ENCODE assay signal across 24 mouse cellular contexts in the genomic region with DNA sequence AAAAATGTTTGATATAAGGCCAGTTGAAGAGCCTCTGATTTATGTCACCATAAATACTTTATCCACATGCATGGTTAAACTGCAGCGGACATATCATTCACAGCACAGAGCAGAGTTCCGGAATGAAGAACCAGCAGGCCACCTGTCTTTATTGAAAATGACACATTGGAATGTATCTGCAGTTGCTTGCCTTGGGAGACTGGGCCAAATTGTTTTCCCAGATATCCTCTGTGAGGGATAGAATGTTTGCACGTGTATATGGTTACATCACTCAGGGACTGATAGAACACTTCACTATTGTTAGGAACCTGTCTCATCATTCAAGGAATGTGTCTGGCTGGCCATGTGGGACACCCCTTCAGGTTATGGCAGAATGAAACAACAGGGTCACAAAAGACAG.
DNase-seq lines count a peak whose midpoint lies in the region; ATAC-seq and TF ChIP-seq lines count a peak whose summit lies in the region.
"Had no signal": no experiment of that assay in that cellular context is flagged by ENCODE, and none has a peak within 500 bp of the region (broad histone marks: within the 10 kb centered on the region; RNA-seq: fewer than 3 reads in every experiment).

No protein-coding gene starts in this region.

- H3K4me3 ChIP-seq in embryonic facial prominence, embryonic 14.5 days (ENCODE audit: low read depth, low read length) = no peak overlapping the region
- no peak overlapping the region for H3K4me3 ChIP-seq in embryonic facial prominence, embryonic 10.5 days
- H3K4me3 ChIP-seq in limb, embryonic 12.5 days (replicated peaks) = no peak overlapping the region
- no peak overlapping the region for H3K4me3 ChIP-seq in limb, embryonic 10.5 days
- no peak overlapping the region for H3K4me3 ChIP-seq in limb, embryonic 14.5 days (replicated peaks; ENCODE audit: low read length)
- H3K4me3 ChIP-seq: embryonic facial prominence, embryonic 15.5 days; gastrocnemius, adult 2 months; heart, embryonic 12.5 days; heart, embryonic 15.5 days; hindbrain, embryonic 13.5 days had no signal

- no peak for TF ChIP-seq POLR2A in limb, embryonic 14.5 days (IDR thresholded peaks at IDR 0.05; ENCODE audit: borderline replicate concordance, extremely low read depth, insufficient read depth, insufficient read length)

- 48% methylated on average over 3 of the region's 3 CpGs for WGBS in embryonic facial prominence, embryonic 14.5 days
- WGBS in embryonic facial prominence, embryonic 10.5 days = 70% methylated on average over 3 of the region's 3 CpGs
- 74% methylated on average over 3 of the region's 3 CpGs for WGBS in limb, embryonic 12.5 days
- WGBS in limb, embryonic 10.5 days = 84% methylated on average over 3 of the region's 3 CpGs
- 56% methylated on average over 3 of the region's 3 CpGs for WGBS in limb, embryonic 14.5 days

- no peak overlapping the region for H3K4me2 ChIP-seq in embryonic facial prominence, embryonic 14.5 days (ENCODE audit: low read depth, low read length)
- no peak overlapping the region for H3K4me2 ChIP-seq in limb, embryonic 12.5 days
- no peak overlapping the region for H3K4me2 ChIP-seq in limb, embryonic 14.5 days (replicated peaks; ENCODE audit: low read depth, low read length, severe bottlenecking)
- H3K4me2 ChIP-seq: embryonic facial prominence, embryonic 15.5 days; heart, embryonic 12.5 days; heart, embryonic 15.5 days; hindbrain, embryonic 13.5 days had no signal

- no peaks in the 10 kb centered on the region for H3K27me3 ChIP-seq in embryonic facial prominence, embryonic 14.5 days (replicated peaks; ENCODE audit: control insufficient read depth, insufficient read depth, low read length)
- H3K27me3 ChIP-seq in embryonic facial prominence, embryonic 10.5 days (replicated peaks; ENCODE audit: low read depth, poor library complexity, severe bottlenecking) = no peaks in the 10 kb centered on the region
- H3K27me3 ChIP-seq in limb, embryonic 12.5 days = no peaks in the 10 kb centered on the region
- no peaks in the 10 kb centered on the region for H3K27me3 ChIP-seq in limb, embryonic 10.5 days (ENCODE audit: low read depth, poor library complexity, severe bottlenecking)
- no peaks in the 10 kb centered on the region for H3K27me3 ChIP-seq in limb, embryonic 14.5 days (ENCODE audit: control insufficient read depth, insufficient read depth, low read length)
- H3K27me3 ChIP-seq: embryonic facial prominence, embryonic 15.5 days; heart, embryonic 12.5 days; heart, embryonic 15.5 days; hindbrain, embryonic 13.5 days; Patski had no signal

- H3K9me3 ChIP-seq in embryonic facial prominence, embryonic 14.5 days (ENCODE audit: control insufficient read depth, low read length) = no peaks in the 10 kb centered on the region
- no peaks in the 10 kb centered on the region for H3K9me3 ChIP-seq in embryonic facial prominence, embryonic 10.5 days
- no peaks in the 10 kb centered on the region for H3K9me3 ChIP-seq in limb, embryonic 12.5 days
- H3K9me3 ChIP-seq in limb, embryonic 10.5 days (replicated peaks) = no peaks in the 10 kb centered on the region
- no peaks in the 10 kb centered on the region for H3K9me3 ChIP-seq in limb, embryonic 14.5 days (ENCODE audit: control insufficient read depth, low read length)
- H3K9me3 ChIP-seq: embryonic facial prominence, embryonic 15.5 days; heart, embryonic 12.5 days; heart, embryonic 15.5 days; hindbrain, embryonic 13.5 days had no signal

- H3K27ac ChIP-seq in embryonic facial prominence, embryonic 14.5 days (replicated peaks; ENCODE audit: low read depth, low read length) = no peak overlapping the region
- H3K27ac ChIP-seq in embryonic facial prominence, embryonic 10.5 days (replicated peaks) = no peak overlapping the region
- H3K27ac ChIP-seq in limb, embryonic 12.5 days = no peak overlapping the region
- H3K27ac ChIP-seq in limb, embryonic 10.5 days = no peak overlapping the region
- no peak overlapping the region for H3K27ac ChIP-seq in limb, embryonic 14.5 days (replicated peaks; ENCODE audit: low read depth, low read length)
- H3K27ac ChIP-seq: embryonic facial prominence, embryonic 15.5 days; gastrocnemius, adult 2 months; heart, embryonic 15.5 days; hindbrain, embryonic 13.5 days had no signal

- peak; percentile 79 for ATAC-seq in embryonic facial prominence, embryonic 14.5 days (ENCODE audit: low read depth)
- ATAC-seq in limb, embryonic 12.5 days (ENCODE audit: insufficient number of reproducible peaks, insufficient read depth, low FRiP score, low TSS enrichment, low read depth) = 0 out of 2 replicates have a peak, but pooled peaks have one; percentile 59
- ATAC-seq in limb, embryonic 14.5 days (ENCODE audit: low FRiP score, low read depth) = peak; percentile 88
- ATAC-seq: forebrain, embryonic 14.5 days; forebrain, postnatal 0 days; hindbrain, embryonic 16.5 days; inflammation-experienced regulatory T-cells, adult 6 months; Patski had no signal

- H3K4me1 ChIP-seq in embryonic facial prominence, embryonic 14.5 days (ENCODE audit: control insufficient read depth, insufficient read depth, low read length) = no peaks in the 10 kb centered on the region
- peaks cover 18% of the 10 kb centered on the region for H3K4me1 ChIP-seq in embryonic facial prominence, embryonic 10.5 days
- H3K4me1 ChIP-seq in limb, embryonic 12.5 days (replicated peaks) = peaks cover 13% of the 10 kb centered on the region
- H3K4me1 ChIP-seq in limb, embryonic 10.5 days = peaks cover 5% of the 10 kb centered on the region
- H3K4me1 ChIP-seq in limb, embryonic 14.5 days (ENCODE audit: control insufficient read depth, insufficient read depth, low read length) = no peaks in the 10 kb centered on the region
- H3K4me1 ChIP-seq: embryonic facial prominence, embryonic 15.5 days; heart, embryonic 15.5 days had no signal

- peak; percentile 76 for DNase-seq in embryonic facial prominence, embryonic 14.5 days (ENCODE audit: low spot score)
- DNase-seq in embryonic facial prominence, embryonic 10.5 days (ENCODE audit: low spot score) = no peak
- no peak for DNase-seq in limb, embryonic 10.5 days (ENCODE audit: low spot score)
- DNase-seq in limb, embryonic 14.5 days (ENCODE audit: low spot score) = peak; percentile 60
- DNase-seq in cerebellum, adult 11-12 months = no peak
- DNase-seq in left cerebral cortex, postnatal 36 days (ENCODE audit: low spot score in 2 of 2) = no peak
- DNase-seq: adrenal gland, postnatal 10 days; cerebellum, adult 2 months; cerebellum, adult 9-11 months; cerebellum, postnatal 25 days; embryo, embryonic 11 days; forebrain, postnatal 0 days; gastrocnemius, adult 2 months; gastrocnemius, postnatal 14 days; heart, adult 18-20 months had no signal

- H3K36me3 ChIP-seq in embryonic facial prominence, embryonic 14.5 days (ENCODE audit: control insufficient read depth, insufficient read depth, low read length) = no peaks in the 10 kb centered on the region
- no peaks in the 10 kb centered on the region for H3K36me3 ChIP-seq in embryonic facial prominence, embryonic 10.5 days (replicated peaks)
- no peaks in the 10 kb centered on the region for H3K36me3 ChIP-seq in limb, embryonic 12.5 days
- H3K36me3 ChIP-seq in limb, embryonic 10.5 days = no peaks in the 10 kb centered on the region
- no peaks in the 10 kb centered on the region for H3K36me3 ChIP-seq in limb, embryonic 14.5 days (ENCODE audit: control insufficient read depth, insufficient read depth, low read length)
- H3K36me3 ChIP-seq: embryonic facial prominence, embryonic 15.5 days; heart, embryonic 12.5 days; heart, embryonic 15.5 days; hindbrain, embryonic 13.5 days had no signal

- intact Hi-C loops in left cerebral cortex, postnatal 36 days (cut with DNase I) = no loop called here

- no peak overlapping the region for H3K9ac ChIP-seq in embryonic facial prominence, embryonic 14.5 days (ENCODE audit: low read depth, low read length)
- H3K9ac ChIP-seq in limb, embryonic 12.5 days (replicated peaks) = no peak overlapping the region
- no peak overlapping the region for H3K9ac ChIP-seq in limb, embryonic 14.5 days (ENCODE audit: low read depth, low read length, severe bottlenecking)
- H3K9ac ChIP-seq: embryonic facial prominence, embryonic 15.5 days; forebrain, postnatal 0 days; heart, embryonic 12.5 days; heart, embryonic 15.5 days; hindbrain, embryonic 13.5 days had no signal

Comparison
In these comparisons a context has a peak if more than half of its experiments do, and no peak if none do; other contexts are left out.
1. DNase-seq: peak in embryonic facial prominence, embryonic 14.5 days (single experiment) and limb, embryonic 14.5 days (single experiment); none in embryonic facial prominence, embryonic 10.5 days (single experiment), limb, embryonic 10.5 days (single experiment), cerebellum, adult 11-12 months (single experiment) and left cerebral cortex, postnatal 36 days (0 of 2).
2. Peak in every context shown above with its lines, with median percentiles within 50 percentile points of each other: ATAC-seq.